Mouse (Mus musculus) frontal cortex, postnatal 25 days (tissue): Measurements from ENCODE around the gene Esp38.
"Not testable (repeated sequence)": the region's sequence is repeated elsewhere in the genome, so short reads cannot be mapped to it uniquely, and the experiment has no call there.

ENCODE experiments used
- DNase-seq, 2 experiments: peaks; one replicate each; pipeline ENCODE4 v3.0.0; 2022; ENCODE audit warnings: low spot score in 2 of 2

Esp38 gene

GRCm38 (mm10) chr17:39950220-39950619 lies at the start of gene Esp38:
Esp38 (plus strand) TSS chr17:39950520.
- no peak for DNase-seq

GRCm38 (mm10) chr17:39902928-39903545 lies 47.3 kb upstream of the Esp38 start:
- not testable (repeated sequence) for DNase-seq
